Mouse (Mus musculus) fat pad, adult 2 months (tissue): ENCODE data around the gene Rhox2e.
"Not testable (repeated sequence)": the region's sequence is repeated elsewhere in the genome, so short reads cannot be mapped to it uniquely, and the experiment has no call there.

Experiments
- DNase-seq: peaks from one replicate; pipeline ENCODE4 v3.0.0-alpha.2; 2011; ENCODE audit warnings: low read depth, low spot score; ENCODE audit errors: extremely low read depth

The Rhox2e gene

GRCm38 (mm10) chrX:37530152-37530551 is at the start of gene Rhox2e:
Gene Rhox2e, plus strand, starts transcription at chrX:37530452.
- not testable (repeated sequence) for DNase-seq

- DNase-seq: not testable (repeated sequence)
These were observed 16.2 kb upstream of the Rhox2e start, which contains the start of gene Rhox4d for GRCm38 (mm10) chrX:37514059-37514458. Gene Rhox4d, plus strand, starts transcription at chrX:37514359.

GRCm38 (mm10) chrX:37541719-37542118 is 11.5 kb downstream of the Rhox2e start, which contains the start of gene Rhox3e:
Gene Rhox3e, plus strand, starts transcription at chrX:37542019.
- DNase-seq: not testable (repeated sequence)

- DNase-seq: not testable (repeated sequence)
These were observed 26.9 kb downstream of the Rhox2e start, which contains the start of gene Rhox4e for GRCm38 (mm10) chrX:37557112-37557511. Gene Rhox4e, plus strand, starts transcription at chrX:37557412.

GRCm38 (mm10) chrX:37571105-37571504 is 40.9 kb downstream of the Rhox2e start, which contains the start of gene Rhox2f:
Gene Rhox2f, plus strand, starts transcription at chrX:37571405.
- DNase-seq: not testable (repeated sequence)

GRCm38 (mm10) chrX:37572638-37573037 is 42.4 kb downstream of the Rhox2e start:
- not testable (repeated sequence) for DNase-seq

GRCm38 (mm10) chrX:37580692-37581091 is 50.4 kb downstream of the Rhox2e start, which contains the start of gene Rhox3f:
Gene Rhox3f, plus strand, starts transcription at chrX:37580992.
- not testable (repeated sequence) for DNase-seq
